Mouse (Mus musculus) intestine, embryonic 16.5 days (tissue): ENCODE data around the gene Hcn1. TPM values are rescaled to one million over a fixed set of nuclear protein-coding genes. Genes with fewer than 3 reads are reported as not detected.

ENCODE experiments used
- ATAC-seq: fragments of 200-750 bp; cut with Nextera tagmentation; 2 replicates; pipeline ENCODE4 v1.8.0; 2017; ENCODE audit warnings: moderate TSS enrichment, moderate library complexity
- H3K27ac ChIP-seq: fragments of 300-500 bp; sonication (generic); 2 replicates; pipeline ENCODE4 v1.5.1; 2014; ENCODE audit warnings: mild to moderate bottlenecking, low read length
- H3K27me3 ChIP-seq: fragments of 300-500 bp; sonication (generic); replicated peaks from 2 replicates; pipeline ENCODE4 v1.6.1; 2014; ENCODE audit warnings: low read length, control low read depth, mixed read lengths; ENCODE audit not compliant: control insufficient read depth, insufficient read depth
- H3K36me3 ChIP-seq: fragments of 300-500 bp; sonication (generic); 2 replicates; pipeline ENCODE4 v1.6.1; 2014; ENCODE audit warnings: low read length, control low read depth; ENCODE audit not compliant: control insufficient read depth, insufficient read depth
- H3K4me1 ChIP-seq: fragments of 300-500 bp; sonication (generic); 2 replicates; pipeline ENCODE4 v1.6.1; 2014; ENCODE audit warnings: low read length, control low read depth, mixed read lengths; ENCODE audit not compliant: control insufficient read depth, insufficient read depth
- H3K4me2 ChIP-seq: fragments of 300-500 bp; sonication (generic); 2 replicates; pipeline ENCODE4 v1.6.1; 2014; ENCODE audit warnings: low read depth, low read length, control low read depth
- H3K4me3 ChIP-seq: fragments of 300-500 bp; sonication (generic); 2 replicates; pipeline ENCODE4 v1.5.1; 2014; ENCODE audit warnings: mild to moderate bottlenecking, low read length
- H3K9ac ChIP-seq: fragments of 300-500 bp; sonication (generic); 2 replicates; pipeline ENCODE4 v1.6.1; 2014; ENCODE audit warnings: low read depth, low read length
- H3K9me3 ChIP-seq: fragments of 300-500 bp; sonication (generic); 2 replicates; pipeline ENCODE4 v1.6.1; 2016; ENCODE audit warnings: low read length, control low read depth; ENCODE audit not compliant: control insufficient read depth
- WGBS: fragments of 180-500 bp; shearing (Covaris S2); extraction: QIAGEN DNeasy Blood & Tissue Kit; methylation state at CpG from one replicate; pipeline ENCODE4 v1.1.7; 2014; 5-methylcytosine and 5-hydroxymethylcytosine counted together
- polyA plus RNA-seq: library from polyadenylated mRNA; unstranded; fragments of >200 nt; fragmentation: Nextera tagmentation; extraction: Ambion mirVana; gene quantifications from 2 replicates; pipeline ENCODE4 v1.2.1, GENCODE M21; 2015

Hcn1 gene
- polyA plus RNA-seq, 1 experiment from 2014 or later = 0.02 TPM

DNA sequence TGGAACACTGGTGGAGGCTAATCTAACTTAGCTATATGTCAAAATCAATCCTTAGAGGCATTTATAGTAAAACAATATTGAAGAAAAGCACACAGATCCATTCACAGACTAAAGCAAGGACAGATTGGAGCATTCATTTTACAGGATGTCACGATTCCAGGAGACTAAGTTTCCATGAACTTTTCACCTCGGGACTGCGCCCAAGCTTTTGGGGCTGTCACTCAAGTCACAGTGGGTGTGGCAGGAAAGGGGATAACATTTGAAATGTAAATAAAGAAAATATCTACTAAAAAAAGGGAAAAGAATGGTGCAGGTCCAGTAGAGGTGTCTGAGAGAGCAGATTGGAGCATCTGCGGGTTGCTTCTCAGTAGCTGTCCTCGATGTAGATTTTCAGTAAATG is 421.3 kb downstream of the Hcn1 start:
- Histone ChIP-seq H3K4me1 (no peaks in the 10 kb centered on the region), H3K9ac (no peak overlapping the region), H3K36me3 (no peaks in the 10 kb centered on the region), H3K4me2 (no peak overlapping the region), H3K9me3 (no peaks in the 10 kb centered on the region), H3K27ac (no peak overlapping the region), H3K4me3 (no peak overlapping the region), H3K27me3 (no peaks in the 10 kb centered on the region)
- no peak for ATAC-seq
- 75% methylated on average over 5 of the region's 5 CpGs for WGBS

DNA sequence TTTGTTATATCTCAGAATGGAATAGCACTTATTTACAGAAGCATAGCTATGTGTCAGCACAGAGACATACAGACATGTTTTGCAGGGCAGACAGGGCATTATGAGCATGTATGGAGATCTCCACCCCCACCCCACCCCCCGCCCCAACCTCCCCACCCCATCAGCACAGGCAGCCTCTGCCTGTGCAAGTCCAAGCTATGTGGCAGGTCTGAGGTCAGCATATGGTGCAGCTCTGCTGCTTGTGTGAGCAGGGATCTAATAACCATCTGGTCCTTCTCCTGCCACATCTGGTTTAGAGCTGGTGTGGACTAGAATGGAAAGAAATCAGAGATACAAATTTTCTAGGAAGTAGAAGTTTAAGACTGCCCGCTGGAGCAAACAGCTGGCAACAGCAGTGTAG is 424.4 kb downstream of the Hcn1 start:
- no peak for ATAC-seq
- WGBS = 72% methylated on average over 2 of the region's 2 CpGs
- Histone ChIP-seq H3K4me1 (no peaks in the 10 kb centered on the region), H3K4me3 (no peak overlapping the region), H3K27ac (no peak overlapping the region), H3K9ac (no peak overlapping the region), H3K9me3 (no peaks in the 10 kb centered on the region), H3K27me3 (no peaks in the 10 kb centered on the region), H3K4me2 (no peak overlapping the region), H3K36me3 (no peaks in the 10 kb centered on the region)

DNA sequence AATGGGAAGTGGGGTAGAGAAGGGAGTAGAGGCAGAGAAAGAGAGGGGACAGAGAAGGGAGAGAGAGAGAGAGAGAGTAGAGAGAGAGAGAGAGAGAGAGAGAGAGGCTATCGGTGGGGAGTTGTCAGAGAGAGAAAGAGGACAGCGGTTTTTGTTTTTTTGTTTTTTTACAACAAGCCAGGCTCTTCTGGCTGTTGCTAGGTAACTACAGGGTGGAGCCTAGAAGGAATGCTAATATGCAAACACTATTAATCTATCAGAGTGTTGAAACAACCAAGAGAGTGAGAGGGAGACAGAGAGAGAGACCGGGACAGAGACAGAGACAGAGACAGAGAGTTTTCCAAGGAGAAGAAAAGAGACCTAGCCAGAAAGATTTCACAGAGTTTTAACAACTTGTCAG is 425.7 kb downstream of the Hcn1 start:
- Histone ChIP-seq H3K36me3 (no peaks in the 10 kb centered on the region), H3K4me1 (no peaks in the 10 kb centered on the region), H3K27ac (no peak overlapping the region), H3K27me3 (no peaks in the 10 kb centered on the region), H3K9ac (no peak overlapping the region), H3K4me2 (no peak overlapping the region), H3K4me3 (no peak overlapping the region), H3K9me3 (no peaks in the 10 kb centered on the region)
- ATAC-seq = no peak
- WGBS = 54% methylated on average over 3 of the region's 3 CpGs

DNA sequence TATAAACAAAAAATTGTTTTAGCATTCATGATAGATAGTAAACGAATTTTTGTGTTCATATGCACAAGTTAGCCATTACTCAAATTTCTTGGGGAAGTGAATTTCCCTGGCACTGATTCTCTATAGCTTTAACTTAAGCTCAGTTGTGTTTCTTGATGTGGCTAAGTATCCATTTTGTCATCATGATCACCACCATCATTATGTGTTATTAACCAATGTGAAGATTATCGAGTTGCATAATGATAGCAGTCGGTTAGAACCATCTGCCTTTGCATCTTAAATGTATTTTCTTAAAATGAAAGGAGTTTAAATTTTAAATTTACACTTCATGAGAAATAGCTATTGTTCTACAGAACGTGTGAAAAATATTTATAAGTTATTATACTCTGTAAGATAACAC is 426.5 kb downstream of the Hcn1 start:
- Histone ChIP-seq H3K27ac (no peak overlapping the region), H3K4me2 (no peak overlapping the region), H3K9ac (no peak overlapping the region), H3K4me1 (no peaks in the 10 kb centered on the region), H3K9me3 (no peaks in the 10 kb centered on the region), H3K4me3 (no peak overlapping the region), H3K27me3 (no peaks in the 10 kb centered on the region), H3K36me3 (no peaks in the 10 kb centered on the region)
- WGBS = 84% methylated on average over 4 of the region's 4 CpGs
- ATAC-seq = no peak

DNA sequence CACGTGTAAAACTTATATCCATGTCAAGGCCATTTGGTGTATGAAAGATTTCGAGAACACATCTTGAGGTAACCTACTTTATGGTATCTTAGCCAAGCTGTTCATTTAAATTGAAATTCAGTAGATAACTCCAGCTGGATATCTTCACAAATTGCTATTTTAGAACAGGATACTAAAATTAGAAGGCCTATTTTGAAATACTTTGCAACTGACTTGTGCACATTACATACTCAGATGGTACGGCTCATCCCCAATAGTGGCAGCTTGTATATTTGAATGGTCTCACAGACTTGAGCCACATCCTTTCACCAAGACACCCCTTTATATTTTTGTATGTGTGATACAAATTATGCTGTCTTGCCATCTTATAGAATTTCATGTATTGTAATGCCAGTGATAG is 427.5 kb downstream of the Hcn1 start:
- 79% methylated on average over 3 of the region's 3 CpGs for WGBS

DNA sequence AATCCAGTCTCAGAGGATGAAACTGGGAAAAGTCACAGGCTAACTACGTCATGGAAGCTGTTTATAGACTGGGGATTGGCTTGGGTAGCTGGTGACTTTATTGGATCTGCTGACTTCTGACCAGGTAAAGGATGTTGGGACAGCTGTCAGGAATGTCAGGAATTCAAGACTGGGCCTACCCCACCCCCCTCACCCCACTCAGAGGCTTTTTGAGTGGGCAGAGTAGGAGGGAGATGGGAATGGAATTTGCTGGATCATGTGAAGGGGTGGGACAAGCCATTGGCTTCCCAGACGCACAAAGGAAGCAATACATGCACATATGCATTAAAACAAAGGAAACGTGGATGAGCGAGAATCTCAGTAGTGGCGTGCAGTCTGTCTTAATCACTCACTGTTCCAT is 433.5 kb downstream of the Hcn1 start:
- H3K36me3 ChIP-seq = no peaks in the 10 kb centered on the region
- H3K4me1 ChIP-seq = no peaks in the 10 kb centered on the region
- 82% methylated on average over 5 of the region's 5 CpGs for WGBS
- H3K4me3 ChIP-seq = no peak overlapping the region
- H3K27ac ChIP-seq = no peak overlapping the region
- no peak overlapping the region for H3K4me2 ChIP-seq
- no peak overlapping the region for H3K9ac ChIP-seq
- no peak for ATAC-seq
- H3K9me3 ChIP-seq = no peaks in the 10 kb centered on the region
- H3K27me3 ChIP-seq = no peaks in the 10 kb centered on the region

More for the DNA sequence above, 427.5 kb downstream of the Hcn1 start:
- Histone ChIP-seq H3K4me2 (no peak overlapping the region), H3K27me3 (no peaks in the 10 kb centered on the region), H3K4me1 (no peaks in the 10 kb centered on the region), H3K27ac (no peak overlapping the region), H3K36me3 (no peaks in the 10 kb centered on the region), H3K9me3 (no peaks in the 10 kb centered on the region), H3K4me3 (no peak overlapping the region), H3K9ac (no peak overlapping the region)
- no peak for ATAC-seq
